Mouse (Mus musculus) kidney, adult 8-10 months (tissue): Measurements from ENCODE around the gene Ccdc28b.

Experiments
- DNase-seq, 2 experiments: peaks; one replicate each; pipeline ENCODE4 v3.0.0; 2022

The Ccdc28b gene

DNA sequence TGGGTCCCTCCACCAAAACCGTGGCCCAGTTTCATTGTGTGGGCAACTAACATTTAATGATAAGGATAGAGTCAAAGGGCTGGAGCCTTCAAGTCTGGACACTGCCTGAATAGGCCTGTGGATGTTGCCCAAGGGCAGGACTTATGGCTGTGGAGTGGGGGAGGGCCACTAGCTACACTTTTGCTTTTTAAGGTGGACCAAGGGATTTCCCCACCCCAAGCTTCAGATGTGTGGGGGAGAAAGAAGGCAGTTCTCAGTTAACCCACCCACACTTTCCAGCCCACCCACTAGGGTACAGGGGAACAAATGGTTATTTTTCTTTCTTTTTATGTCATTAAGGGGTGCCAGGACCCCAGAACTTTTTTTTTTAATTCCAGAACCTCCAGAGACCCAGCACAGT is 39.4 kb downstream of the Ccdc28b start:
- DNase-seq, result no peak

DNA sequence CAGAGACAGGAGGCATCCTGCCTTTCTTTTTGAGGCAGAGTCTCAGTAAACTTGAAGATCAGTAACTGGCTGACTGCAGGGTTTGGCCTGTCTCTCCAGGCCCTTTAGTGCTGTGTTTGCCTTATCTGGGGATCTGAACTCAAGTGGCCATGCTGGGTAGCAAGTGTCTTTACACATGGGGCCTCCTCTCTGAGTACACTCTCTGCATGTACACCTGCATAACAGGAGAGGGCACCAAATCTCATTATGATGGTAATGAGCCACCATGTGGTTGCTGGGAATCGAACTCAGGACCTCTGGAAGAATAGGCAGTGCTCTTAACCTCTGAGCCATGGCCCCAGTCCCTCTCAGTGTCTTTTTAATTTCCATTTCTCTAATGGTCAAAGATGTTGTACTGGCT is 41.5 kb downstream of the Ccdc28b start:
- DNase-seq, result no peak

DNA sequence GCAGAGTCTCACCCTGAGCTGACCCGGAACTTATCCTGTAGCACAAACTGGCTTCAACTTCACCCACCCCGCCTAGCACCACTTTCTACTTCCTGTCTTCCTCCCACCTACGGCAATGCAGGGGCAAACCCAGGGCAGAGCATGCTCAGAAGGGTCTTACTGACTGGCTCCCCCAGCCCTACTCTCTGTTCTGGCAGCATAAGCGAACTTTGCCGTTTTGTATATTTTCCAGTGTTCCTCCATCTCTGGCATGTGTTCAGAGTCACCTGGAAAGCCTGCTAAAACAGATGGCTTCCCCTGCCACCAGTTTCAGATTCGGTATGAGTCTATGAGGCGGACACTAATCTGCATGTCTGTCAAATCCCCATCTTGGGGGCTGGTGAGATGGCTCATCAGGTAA is 43.4 kb downstream of the Ccdc28b start:
- DNase-seq, result no peak

DNA sequence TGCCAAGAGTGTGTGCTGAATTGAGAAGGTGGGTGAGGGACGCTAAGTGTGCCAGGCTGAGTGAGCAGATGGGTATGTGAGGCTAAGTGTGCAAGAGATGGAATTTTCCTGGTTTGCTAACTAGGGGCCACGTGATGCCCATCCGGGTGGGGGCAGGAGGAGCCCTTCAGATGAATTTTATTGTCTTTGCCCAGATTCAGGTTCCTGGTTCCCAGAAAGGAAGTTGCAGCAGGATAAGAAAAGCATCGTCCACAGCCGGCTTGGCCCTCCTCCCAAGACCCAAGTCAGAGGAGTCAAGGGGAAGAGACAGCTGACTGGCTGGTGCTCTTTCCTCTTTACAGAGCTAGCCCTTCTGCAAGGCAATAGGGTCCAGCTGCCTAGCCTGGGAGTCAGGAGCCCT is 45.3 kb downstream of the Ccdc28b start, which contains the start of gene Fam167b:
TSS of gene Fam167b (minus strand) at position 84 of the 400 bp plus-strand sequence.
- DNase-seq, result peak; percentile 69 to 70

DNA sequence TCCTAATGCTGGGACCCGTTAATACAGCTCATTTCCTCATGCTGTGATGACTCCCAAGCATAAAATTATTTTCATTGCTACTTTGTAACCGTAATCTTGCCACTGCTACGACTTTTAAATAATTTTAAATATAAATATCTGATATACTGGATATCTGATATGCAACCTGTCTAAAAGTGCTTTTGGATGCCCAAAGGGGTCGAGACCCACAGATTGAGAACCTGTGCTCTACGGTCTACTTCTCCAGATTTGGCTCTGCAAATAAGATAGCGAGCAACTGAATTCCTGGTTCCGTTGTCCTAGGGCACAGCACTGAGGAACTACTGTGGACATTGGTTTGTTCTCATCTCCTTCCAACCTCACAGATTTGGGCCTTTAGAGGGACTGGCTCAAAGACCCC is 46.1 kb downstream of the Ccdc28b start:
- no peak for DNase-seq

DNA sequence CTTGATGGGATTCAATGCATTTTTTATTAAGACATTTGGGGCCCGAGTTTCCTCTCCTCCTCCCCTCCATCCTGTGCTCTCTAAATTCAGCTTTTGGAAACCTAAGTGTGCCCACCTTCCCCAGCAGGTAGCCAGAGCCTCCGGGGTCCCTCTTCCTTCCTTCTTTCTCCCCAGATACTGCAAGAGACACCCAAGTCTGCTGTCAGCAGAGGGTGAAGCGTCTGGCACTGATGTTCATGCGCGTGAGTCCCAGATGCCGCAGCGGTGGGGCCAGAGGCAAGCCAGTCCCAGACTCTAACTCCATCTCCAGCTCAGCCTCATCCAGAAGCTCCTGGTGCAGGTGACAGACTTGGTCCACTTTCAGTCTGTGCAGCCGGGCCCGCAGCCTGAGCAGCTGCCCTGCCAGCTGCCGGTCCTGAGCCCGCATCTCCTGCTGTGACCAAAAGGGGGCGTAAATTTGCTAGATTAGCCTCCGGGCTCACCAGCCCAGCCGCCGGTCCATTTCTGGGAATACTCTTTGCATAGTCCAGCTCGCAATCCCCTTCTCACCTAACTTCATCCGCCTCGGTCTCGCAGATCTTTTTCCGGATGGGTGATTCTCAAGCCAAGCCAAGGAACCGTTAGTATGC is 46.8 kb downstream of the Ccdc28b start:
- peak; percentile 59 to 78 for DNase-seq

DNA sequence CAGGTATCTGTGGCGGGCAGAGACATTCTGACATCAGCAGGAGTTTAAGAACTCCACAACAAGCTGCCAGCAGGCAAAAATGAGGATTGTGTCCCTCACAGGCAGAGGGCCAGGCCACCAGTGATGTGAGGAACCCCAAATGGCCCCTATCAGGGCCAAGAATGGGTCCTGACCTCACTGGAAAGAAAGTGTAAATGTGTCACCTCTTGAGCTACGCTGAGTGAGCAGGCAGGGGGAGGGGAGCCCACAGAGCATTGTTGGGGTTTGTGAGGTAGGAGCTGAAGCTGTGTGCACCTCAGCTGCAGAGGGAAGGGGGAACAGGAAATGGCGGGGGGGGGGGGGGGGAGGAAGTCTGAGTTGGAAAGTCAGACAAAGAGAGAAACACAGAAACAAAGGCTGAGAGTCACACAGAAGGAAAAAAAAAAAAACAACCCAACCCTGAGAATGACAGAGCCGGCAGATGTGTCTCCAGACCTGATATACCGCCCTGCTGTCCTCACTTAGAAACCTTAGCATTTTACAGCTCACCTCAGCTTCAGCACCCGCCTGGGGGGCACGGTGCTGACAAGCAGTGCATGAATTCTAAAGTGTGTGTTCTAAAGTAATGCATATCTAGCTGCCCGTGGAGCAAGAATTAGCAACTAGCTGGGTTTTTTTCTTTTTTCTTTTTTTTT is 48.4 kb downstream of the Ccdc28b start:
- DNase-seq, result peak in 1 of 2 experiments; percentile 24

DNA sequence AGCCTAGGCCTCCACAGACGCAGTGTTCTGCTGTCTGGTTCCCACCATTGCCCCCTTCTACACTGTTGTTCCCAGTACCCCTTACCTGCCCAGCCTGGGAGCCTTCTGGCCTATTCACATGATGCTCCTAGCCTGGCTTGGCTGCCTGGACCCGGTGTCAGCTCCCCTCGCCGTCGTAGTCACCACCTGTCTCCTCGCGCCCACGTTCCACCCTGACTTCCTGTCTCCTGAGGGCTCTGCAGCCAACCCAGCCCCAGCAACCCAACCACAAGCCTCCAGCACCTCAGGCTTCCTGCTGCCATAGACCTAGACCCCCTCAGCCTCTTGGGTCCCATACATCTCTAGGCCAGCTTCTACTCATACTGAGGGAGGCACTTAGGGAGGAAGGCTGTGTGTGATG is 50.3 kb downstream of the Ccdc28b start, which contains the start of gene Lck:
TSS of gene Lck (minus strand) at position 212 of the 400 bp plus-strand sequence.
- no peak for DNase-seq

DNA sequence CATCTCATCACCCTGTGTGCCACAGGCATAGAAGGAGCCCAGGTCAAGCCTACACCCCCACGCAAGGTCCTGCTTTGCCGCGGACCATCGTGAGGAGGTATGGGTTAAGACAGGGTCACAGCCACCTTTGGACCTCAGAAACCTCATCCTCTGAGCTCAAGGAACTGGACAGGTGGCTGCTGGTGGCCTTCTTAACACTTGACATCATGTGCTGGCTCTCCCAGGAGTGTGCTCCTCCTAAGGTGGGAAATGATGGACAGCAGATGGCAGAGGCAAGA is 50.7 kb downstream of the Ccdc28b start:
- DNase-seq, result no peak

DNA sequence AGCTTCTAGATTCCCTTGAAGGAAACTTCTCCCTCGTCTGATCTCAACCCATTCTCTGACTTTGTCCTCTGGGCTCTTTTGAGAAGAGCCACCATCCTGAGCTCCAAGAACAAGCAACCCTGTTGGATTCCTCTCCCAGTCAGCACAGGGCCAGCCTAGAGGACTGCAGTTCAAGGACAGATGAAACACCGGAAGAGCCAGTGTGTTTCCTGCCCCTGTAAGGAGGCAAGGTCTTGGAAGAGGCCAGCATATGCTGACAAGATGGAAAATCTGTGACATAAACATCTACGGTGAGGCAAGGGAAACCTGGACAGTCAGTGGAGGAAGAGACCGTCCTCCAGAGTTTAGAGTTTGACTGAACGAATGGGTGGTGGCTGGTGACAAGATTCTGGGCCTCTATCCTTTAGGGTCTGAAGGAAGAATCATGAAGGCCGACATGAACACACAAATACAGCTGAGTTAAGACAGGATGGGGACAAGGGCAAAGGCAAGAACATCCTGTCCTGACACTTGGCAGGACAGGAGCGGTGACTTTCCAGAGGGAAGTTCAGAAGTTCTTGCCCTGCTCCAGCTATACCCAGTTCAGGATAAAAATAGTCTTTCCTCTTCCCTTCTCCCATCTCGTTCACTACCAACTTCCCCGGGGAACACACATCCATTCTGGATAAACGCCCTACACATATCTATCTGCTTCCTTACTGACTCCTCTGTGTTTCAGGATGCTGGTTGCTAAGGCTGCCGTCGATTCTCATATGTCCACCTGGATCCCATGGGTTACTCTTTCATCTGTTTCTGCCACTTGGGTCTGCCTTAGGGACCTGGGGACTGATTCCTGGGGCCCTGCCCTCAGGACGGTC is 51.3 kb downstream of the Ccdc28b start:
- DNase-seq, result peak in 1 of 2 experiments; percentile 17

DNA sequence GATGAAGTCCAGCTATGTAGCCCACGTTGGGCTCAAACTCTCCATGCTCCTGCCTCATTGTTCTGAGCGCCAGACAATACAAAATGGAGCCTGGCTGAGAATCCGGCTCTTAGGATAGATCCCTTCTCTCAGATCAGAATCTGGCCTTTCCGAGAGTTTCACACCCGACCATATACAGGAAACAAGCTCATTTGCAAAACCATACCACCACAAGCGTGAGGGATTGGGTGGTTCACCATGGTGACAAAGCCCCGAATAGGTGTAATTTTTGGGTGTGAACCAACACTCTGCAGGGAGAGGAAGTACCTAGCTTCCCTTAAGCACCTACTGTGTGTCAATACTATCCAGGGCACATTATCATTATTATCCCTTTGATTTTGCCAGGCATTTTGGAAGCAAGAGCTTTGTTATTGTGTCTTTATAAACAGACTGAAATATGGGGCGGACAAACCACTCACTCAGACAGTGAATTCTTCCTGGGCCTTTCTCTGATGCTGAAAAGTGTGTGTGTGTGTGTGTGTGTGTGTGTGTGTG is 52.1 kb downstream of the Ccdc28b start:
- no peak for DNase-seq

DNA sequence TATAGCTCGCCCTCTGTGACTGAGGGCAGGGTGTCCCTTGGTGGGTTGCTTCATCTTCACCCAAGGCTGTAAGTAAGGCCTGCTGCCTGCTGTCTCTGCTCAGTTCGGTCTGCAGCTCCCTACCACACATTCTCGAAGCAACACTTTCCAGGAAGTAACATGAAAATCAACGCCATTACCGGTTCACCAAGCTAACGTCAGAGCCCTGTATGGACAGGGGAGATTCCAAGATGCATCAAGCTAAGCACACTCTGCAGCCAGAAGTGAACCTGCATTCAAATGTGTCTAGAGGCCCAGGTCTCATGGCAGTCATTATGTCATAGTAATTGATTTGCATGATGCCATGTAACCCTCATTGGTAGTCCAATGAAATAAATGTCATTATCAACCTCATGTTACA is 53.7 kb downstream of the Ccdc28b start:
- DNase-seq, result no peak
